Mouse (Mus musculus) stomach, embryonic 15.5 days (tissue): ENCODE measurements around the gene Acsl1. TPM values are rescaled to one million over a fixed set of nuclear protein-coding genes. Genes with fewer than 3 reads are reported as not detected.

Source experiments
- ATAC-seq: fragments of 200-750 bp; cut with Nextera tagmentation; 2 replicates; pipeline ENCODE4 v1.8.0; 2017; ENCODE audit warnings: low read depth, moderate number of reproducible peaks, moderate TSS enrichment; ENCODE audit not compliant: insufficient read depth, low FRiP score
- H3K27ac ChIP-seq: fragments of 300-500 bp; sonication (generic); 2 replicates; pipeline ENCODE4 v1.5.1; 2015; ENCODE audit warnings: mild to moderate bottlenecking, inconsistent platforms
- H3K27me3 ChIP-seq: fragments of 300-500 bp; sonication (generic); replicated peaks from 2 replicates; pipeline ENCODE4 v1.6.1; 2015; ENCODE audit warnings: inconsistent platforms
- H3K36me3 ChIP-seq: fragments of 300-500 bp; sonication (generic); 2 replicates; pipeline ENCODE4 v1.6.1; 2015; ENCODE audit warnings: inconsistent platforms
- H3K4me1 ChIP-seq: fragments of 300-500 bp; sonication (generic); 2 replicates; pipeline ENCODE4 v1.6.1; 2015; ENCODE audit warnings: inconsistent platforms
- H3K4me2 ChIP-seq: fragments of 300-500 bp; sonication (generic); 2 replicates; pipeline ENCODE4 v1.6.1; 2015; ENCODE audit warnings: mild to moderate bottlenecking, inconsistent platforms
- H3K4me3 ChIP-seq: fragments of 300-500 bp; sonication (generic); replicated peaks from 2 replicates; pipeline ENCODE4 v1.5.1; 2015; ENCODE audit warnings: inconsistent platforms
- H3K9ac ChIP-seq: fragments of 300-500 bp; sonication (generic); 2 replicates; pipeline ENCODE4 v1.6.1; 2015; ENCODE audit warnings: inconsistent platforms
- H3K9me3 ChIP-seq: fragments of 300-500 bp; sonication (generic); 2 replicates; pipeline ENCODE4 v1.6.1; 2016; ENCODE audit warnings: inconsistent platforms
- WGBS: fragments of 180-500 bp; shearing (Covaris S2); methylation state at CpG from one replicate; pipeline ENCODE4 v1.1.7; 2015; 5-methylcytosine and 5-hydroxymethylcytosine counted together
- polyA plus RNA-seq: library from polyadenylated mRNA; unstranded; fragments of >200 nt; fragmentation: Nextera tagmentation; extraction: Ambion mirVana; gene quantifications from 2 replicates; pipeline ENCODE4 v1.2.1, GENCODE M21; 2015

Acsl1 gene
- polyA plus RNA-seq, 1 experiment from 2014 or later = 25.7 TPM

DNA sequence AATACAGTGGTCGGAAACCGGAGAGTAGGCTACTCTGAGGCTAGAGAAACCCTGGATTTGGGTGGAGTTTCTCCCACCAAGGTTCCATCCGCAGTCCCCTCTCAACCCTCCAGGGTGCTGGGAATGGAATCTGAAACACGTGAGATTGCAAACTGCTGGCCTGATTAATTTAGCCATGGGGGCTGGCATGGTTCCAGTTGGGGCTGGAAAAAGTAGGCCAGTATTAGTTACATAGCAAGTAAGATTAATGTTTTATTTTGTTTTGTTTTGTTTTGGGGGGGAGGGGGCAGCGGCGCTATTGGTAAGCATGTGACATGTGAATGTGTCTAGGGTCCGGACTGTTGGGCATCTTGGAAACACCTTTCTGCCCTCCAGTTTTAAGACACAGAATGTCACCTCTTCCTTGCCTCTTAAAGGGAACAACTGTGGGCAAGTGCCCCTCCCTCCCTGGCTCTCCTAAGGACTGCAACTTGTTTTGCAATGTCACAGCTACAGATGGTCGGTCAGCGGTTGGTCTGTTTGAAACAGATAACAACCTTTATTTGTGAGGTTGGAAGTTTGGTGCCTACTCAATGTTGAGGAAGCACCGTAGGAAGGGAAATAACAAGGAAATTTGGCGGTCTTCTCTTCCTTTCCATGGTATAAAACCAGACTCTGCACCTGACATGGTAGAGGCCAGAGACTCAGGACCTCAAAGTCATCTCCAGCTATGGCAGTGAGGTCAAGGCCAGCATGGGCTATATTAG lies 75.8 kb downstream of the Acsl1 start:
- Histone ChIP-seq H3K4me1 (peaks cover 6% of the 10 kb centered on the region; the same call in 1 of the 2 replicates), H3K9ac (no peak overlapping the region), H3K27me3 (no peaks in the 10 kb centered on the region), H3K9me3 (no peaks in the 10 kb centered on the region), H3K4me2 (no peak overlapping the region), H3K4me3 (no peak overlapping the region), H3K27ac (no peak overlapping the region; the same call in 1 of the 2 replicates), H3K36me3 (no peaks in the 10 kb centered on the region)
- WGBS = 70% methylated on average over 11 of the region's 11 CpGs
- peak; percentile 80 for ATAC-seq

DNA sequence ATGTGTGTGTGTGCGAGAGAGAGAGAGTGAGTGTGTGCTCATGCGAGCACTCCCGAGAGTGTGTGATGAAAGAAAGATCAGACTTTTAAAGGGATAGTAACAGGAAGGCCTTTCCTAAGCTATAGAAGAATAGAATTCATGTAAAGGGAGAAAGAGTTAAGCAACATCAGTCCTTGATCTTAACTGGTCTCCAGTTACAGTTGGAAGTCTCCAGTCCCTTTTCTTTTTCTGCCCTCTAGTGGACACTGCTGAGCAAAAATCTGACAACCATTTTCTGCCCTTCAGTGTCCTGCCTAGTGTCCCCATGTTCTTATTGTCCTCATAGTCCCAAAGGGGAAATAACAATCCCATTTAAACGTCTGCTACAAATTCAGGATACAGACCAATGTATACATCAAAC lies 76.4 kb downstream of the Acsl1 start:
- Histone ChIP-seq H3K4me3 (no peak overlapping the region), H3K4me1 (peaks cover 7% of the 10 kb centered on the region; the same call in 1 of the 2 replicates), H3K4me2 (no peak overlapping the region), H3K36me3 (no peaks in the 10 kb centered on the region), H3K27me3 (no peaks in the 10 kb centered on the region), H3K27ac (no peak overlapping the region; the same call in 1 of the 2 replicates), H3K9ac (no peak overlapping the region), H3K9me3 (no peaks in the 10 kb centered on the region)
- WGBS = 34% methylated on average over 4 of the region's 4 CpGs
- ATAC-seq = no peak

DNA sequence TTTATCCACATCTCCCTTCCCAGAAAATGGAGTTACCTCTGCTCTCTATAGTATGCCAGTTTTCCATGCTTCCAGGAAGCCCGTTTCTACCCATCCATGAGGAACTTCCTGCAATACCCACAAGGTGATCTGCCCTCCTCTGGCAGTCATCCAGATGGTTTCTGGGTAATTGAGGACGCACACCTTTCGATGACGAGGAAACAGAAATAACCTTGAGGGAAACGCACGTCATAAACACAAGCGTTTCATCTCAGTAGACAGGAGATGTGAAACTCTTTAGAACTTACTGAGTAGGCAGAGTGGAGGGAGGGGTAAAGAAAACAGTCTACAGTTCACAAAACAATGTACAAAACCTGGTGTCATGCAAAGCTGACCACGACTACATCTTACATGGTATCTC lies 79.2 kb downstream of the Acsl1 start:
- no peak overlapping the region for H3K4me3 ChIP-seq
- H3K27ac ChIP-seq = no peak overlapping the region
- H3K9me3 ChIP-seq = no peaks in the 10 kb centered on the region
- H3K4me1 ChIP-seq = peaks cover 5% of the 10 kb centered on the region; the same call in 1 of the 2 replicates
- 83% methylated on average over 8 of the region's 8 CpGs for WGBS
- H3K27me3 ChIP-seq = no peaks in the 10 kb centered on the region
- no peak overlapping the region for H3K9ac ChIP-seq
- ATAC-seq = no peak
- H3K4me2 ChIP-seq = no peak overlapping the region
- H3K36me3 ChIP-seq = no peaks in the 10 kb centered on the region

DNA sequence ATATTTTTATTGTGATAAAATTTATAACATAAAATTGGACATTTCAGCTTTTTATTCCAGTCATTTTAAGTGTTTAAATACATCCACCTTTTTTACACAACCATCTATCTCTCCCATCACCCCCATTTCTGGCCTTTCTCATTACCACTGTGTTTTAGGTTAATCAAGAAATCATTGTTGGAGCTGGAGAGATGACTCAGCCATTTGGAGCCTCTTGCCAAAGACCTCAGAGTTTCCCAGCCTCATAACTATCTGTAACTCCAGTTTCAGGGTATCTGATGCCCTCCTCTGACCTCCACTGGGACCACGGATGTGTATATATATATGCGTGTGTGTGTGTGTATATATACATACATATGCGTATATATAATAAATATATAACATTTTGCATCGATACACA lies 80.2 kb downstream of the Acsl1 start:
- Histone ChIP-seq H3K4me1 (peaks cover 5% of the 10 kb centered on the region; the same call in 1 of the 2 replicates), H3K4me2 (peak overlapping the region; percentile 56), H3K4me3 (peak overlapping the region; percentile 81; the same call in 1 of the 2 replicates), H3K9me3 (no peaks in the 10 kb centered on the region), H3K9ac (no peak overlapping the region), H3K27me3 (no peaks in the 10 kb centered on the region), H3K36me3 (no peaks in the 10 kb centered on the region), H3K27ac (no peak overlapping the region)
- ATAC-seq = no peak
- WGBS = 25% methylated on average over 4 of the region's 4 CpGs

DNA sequence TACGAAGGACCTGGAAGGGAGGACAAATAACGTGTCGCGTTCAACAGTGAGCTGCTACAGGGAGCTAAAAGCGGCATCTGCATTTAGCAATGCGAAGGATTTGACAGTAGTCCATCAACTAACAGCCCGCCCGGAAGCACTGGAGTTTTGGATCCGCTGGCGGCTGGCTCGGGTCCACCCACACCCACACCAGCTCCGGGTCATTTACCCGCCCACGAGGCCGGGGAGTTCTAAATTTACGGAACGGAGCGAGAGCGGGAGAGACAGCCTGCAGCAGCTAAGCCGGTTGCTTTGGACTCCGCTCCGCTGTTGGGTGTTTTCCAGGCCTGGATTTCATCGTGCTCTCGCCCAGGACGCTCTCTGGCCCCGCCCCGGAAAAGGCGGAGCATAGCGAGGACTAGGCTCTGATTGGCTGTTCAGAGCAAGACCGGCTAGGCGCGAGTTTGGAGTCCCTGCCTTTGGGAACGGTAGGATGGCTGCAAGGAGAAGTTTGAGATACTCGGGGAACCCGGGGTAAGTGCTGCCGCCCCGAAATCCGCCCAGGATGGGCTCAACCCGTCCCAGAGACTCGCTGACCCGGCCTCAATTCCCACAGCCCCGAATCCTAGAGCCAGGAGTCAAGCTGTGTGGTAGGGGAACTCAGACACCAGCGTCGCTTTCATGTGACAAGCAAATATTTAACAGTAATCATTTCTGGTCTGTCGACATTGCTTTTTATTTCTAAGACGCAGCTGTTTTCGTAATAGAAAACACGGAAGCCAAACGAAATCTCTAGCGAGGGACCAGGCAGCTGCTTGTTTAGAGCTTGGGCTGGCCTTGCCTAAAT lies 81.0 kb downstream of the Acsl1 start, which contains the start of gene Cenpu:
TSS of gene Cenpu (plus strand) at position 414 of the 826 bp plus-strand sequence.
- under 1% methylated on average over 50 of the region's 50 CpGs for WGBS
- peak; percentile 97 for ATAC-seq
- Histone ChIP-seq H3K4me1 (peaks cover 5% of the 10 kb centered on the region; the same call in 1 of the 2 replicates), H3K27ac (peak within 1 kb of the TSS; percentile 80), H3K9ac (peak within 1 kb of the TSS; percentile 57), H3K9me3 (no peaks in the 10 kb centered on the region), H3K4me3 (peak within 1 kb of the TSS; percentile 81), H3K27me3 (no peaks in the 10 kb centered on the region), H3K4me2 (peak within 1 kb of the TSS; percentile 71), H3K36me3 (no peaks in the 10 kb centered on the region)

DNA sequence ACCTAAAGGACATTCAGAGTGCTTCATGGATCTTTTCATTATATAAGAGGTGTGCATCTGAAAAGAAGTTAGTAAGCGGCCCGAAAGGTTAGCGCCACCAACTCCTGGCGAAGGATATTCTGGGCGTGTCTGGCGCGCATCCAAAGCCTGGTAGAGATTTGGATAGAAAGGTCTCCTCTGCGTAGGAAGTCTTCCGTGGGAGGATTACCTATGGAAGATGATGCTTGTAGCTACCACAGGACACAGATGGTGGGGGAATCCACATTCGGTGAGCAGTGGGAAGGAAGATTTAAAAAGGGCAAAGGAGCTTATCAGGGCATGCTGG lies 81.6 kb downstream of the Acsl1 start:
- Histone ChIP-seq H3K27ac (no peak overlapping the region), H3K27me3 (no peaks in the 10 kb centered on the region), H3K36me3 (no peaks in the 10 kb centered on the region), H3K4me2 (peak overlapping the region; percentile 71), H3K9me3 (no peaks in the 10 kb centered on the region), H3K4me1 (peaks cover 5% of the 10 kb centered on the region; the same call in 1 of the 2 replicates), H3K4me3 (peak overlapping the region; percentile 81), H3K9ac (peak overlapping the region; percentile 57)
- ATAC-seq = no peak
- WGBS = under 1% methylated on average over 10 of the region's 10 CpGs

DNA sequence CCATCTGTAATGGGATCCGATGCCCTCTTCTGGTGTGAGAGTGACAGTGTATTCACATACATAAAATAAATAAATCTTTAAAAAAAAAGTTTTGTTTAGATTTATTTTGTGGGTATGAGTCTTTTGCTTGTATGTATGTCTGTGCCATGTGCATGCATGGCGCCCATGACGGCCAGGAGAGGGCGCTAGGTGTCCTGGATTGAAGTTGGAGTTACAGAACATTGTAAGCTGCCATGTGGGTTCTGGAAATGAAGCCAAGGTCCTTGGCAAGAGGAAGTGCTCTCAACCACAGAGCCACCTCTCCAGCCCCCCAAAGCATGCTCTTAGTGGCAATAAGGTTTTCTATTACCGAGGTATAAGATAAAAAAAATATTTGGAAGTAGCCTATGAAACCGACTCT lies 88.6 kb downstream of the Acsl1 start:
- H3K4me1 ChIP-seq = no peaks in the 10 kb centered on the region
- ATAC-seq = no peak
- peaks cover 10% of the 10 kb centered on the region for H3K36me3 ChIP-seq
- H3K9me3 ChIP-seq = no peaks in the 10 kb centered on the region
- no peak overlapping the region for H3K27ac ChIP-seq
- no peak overlapping the region for H3K4me2 ChIP-seq
- no peaks in the 10 kb centered on the region for H3K27me3 ChIP-seq
- H3K4me3 ChIP-seq = no peak overlapping the region
- 80% methylated on average over 6 of the region's 6 CpGs for WGBS
- no peak overlapping the region for H3K9ac ChIP-seq

DNA sequence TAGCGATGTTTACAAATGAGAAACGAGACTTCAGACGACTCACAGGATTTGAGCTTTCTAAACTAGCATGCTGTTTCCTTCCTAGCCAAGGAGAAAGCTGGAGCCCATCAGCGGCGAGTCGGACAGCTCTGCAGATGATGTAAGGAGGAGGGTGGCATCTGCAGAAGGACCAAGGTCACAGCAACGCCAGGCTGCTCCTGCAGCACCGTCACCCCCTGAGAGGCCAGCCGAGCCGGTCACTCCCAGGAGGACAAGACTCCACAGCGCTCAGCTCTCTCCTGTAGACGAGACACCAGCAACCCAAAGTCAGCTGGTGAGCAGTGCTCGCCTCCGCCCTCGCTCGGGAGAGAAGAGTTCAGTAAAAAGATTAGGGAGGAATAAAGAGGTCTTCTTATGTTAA lies 91.5 kb downstream of the Acsl1 start:
- Histone ChIP-seq H3K4me3 (no peak overlapping the region), H3K27ac (no peak overlapping the region), H3K9me3 (no peaks in the 10 kb centered on the region), H3K4me2 (no peak overlapping the region), H3K36me3 (peaks cover 17% of the 10 kb centered on the region), H3K9ac (no peak overlapping the region), H3K4me1 (no peaks in the 10 kb centered on the region), H3K27me3 (no peaks in the 10 kb centered on the region)
- WGBS = 85% methylated on average over 16 of the region's 16 CpGs
- no peak for ATAC-seq

DNA sequence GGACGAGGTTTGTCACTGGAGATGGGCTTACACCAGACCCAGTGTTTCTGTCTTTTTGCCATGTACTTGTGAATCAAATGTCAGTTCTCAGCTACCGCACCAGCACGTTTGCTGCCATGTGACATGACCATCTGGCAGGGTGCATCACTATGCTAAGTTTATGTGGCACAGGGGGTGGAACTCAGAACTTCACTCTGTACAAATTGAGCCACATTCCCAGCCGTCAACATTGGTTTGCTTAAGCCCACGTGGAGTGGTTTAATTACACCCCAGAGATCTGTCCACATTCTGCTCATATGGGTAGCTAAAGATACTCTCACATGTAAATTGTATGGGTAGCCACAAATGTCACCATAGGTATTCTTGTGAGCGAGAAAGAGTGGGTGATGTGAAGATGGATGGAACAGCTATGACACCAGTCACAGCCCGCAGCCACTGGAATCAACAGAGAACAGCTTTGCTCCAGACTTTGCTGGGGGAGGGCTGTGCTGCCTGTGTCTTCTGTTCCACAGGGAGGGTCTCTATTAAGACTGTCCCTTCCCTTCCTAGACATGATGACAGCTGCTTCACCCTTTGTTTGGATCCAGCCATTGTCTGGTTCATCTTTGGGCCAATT lies 96.2 kb downstream of the Acsl1 start:
- Histone ChIP-seq H3K36me3 (peaks cover 11% of the 10 kb centered on the region; the same call in 1 of the 2 replicates), H3K4me3 (no peak overlapping the region), H3K9ac (no peak overlapping the region), H3K27ac (no peak overlapping the region), H3K27me3 (no peaks in the 10 kb centered on the region), H3K9me3 (no peaks in the 10 kb centered on the region), H3K4me2 (no peak overlapping the region), H3K4me1 (no peaks in the 10 kb centered on the region)
- 82% methylated on average over 7 of the region's 7 CpGs for WGBS
- no peak for ATAC-seq

DNA sequence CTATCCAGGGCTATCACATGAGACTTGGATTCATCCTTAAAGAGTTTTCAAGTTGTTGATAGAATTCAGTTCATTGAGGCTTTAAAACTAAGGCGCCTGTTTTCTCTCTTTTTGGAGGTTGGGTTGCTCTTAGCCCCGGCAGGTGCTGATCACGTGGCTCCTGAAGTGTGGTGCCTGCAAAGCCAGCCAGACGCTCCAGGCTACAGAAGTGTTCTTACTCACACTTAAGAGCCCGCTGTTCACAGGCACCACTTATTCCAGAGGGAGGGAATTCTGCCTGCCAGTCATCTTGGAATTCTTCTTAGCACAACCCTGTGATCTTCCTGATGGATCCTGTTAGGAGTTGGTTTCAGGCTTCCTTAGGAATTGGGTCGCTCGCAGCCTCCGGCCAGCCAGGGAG lies 97.1 kb downstream of the Acsl1 start:
- Histone ChIP-seq H3K27ac (no peak overlapping the region), H3K27me3 (no peaks in the 10 kb centered on the region), H3K36me3 (peaks cover 7% of the 10 kb centered on the region; the same call in 1 of the 2 replicates), H3K4me3 (no peak overlapping the region), H3K9ac (no peak overlapping the region), H3K4me2 (no peak overlapping the region), H3K4me1 (no peaks in the 10 kb centered on the region), H3K9me3 (no peaks in the 10 kb centered on the region)
- WGBS = 89% methylated on average over 8 of the region's 8 CpGs
- ATAC-seq = no peak

DNA sequence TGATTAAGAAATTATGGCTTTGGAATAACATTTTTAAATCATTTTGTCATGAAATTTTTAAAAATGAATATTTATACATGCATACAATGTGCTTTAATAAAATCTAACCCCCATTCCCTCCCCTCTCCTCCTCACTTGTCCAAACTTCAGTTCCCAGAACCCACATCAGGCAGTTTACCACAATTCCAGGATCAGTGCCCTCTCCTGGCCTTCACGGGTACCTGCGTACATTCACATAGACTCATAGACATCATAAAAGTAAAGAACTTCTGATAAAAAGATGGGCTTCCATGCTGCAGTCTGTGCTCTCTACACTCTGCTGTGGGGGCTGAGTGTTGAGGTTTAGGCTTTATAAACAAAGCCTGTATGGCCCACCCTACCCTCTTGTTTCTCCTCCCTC lies 98.1 kb downstream of the Acsl1 start:
- H3K9ac ChIP-seq = no peak overlapping the region

More for the DNA sequence above, 98.1 kb downstream of the Acsl1 start:
- H3K9me3 ChIP-seq = no peaks in the 10 kb centered on the region
- H3K4me1 ChIP-seq = no peaks in the 10 kb centered on the region
- no peak overlapping the region for H3K4me2 ChIP-seq
- no peak overlapping the region for H3K27ac ChIP-seq
- no peaks in the 10 kb centered on the region for H3K27me3 ChIP-seq
- H3K4me3 ChIP-seq = no peak overlapping the region
- no peak for ATAC-seq
- peaks cover 7% of the 10 kb centered on the region; the same call in 1 of the 2 replicates for H3K36me3 ChIP-seq
- WGBS = 84% methylated on average over 2 of the region's 2 CpGs
